Mouse (Mus musculus): ENCODE data around the gene Gzme.
"Not testable (repeated sequence)": the region's sequence is repeated elsewhere in the genome, so short reads cannot be mapped to it uniquely, and the experiment has no call there.

The Gzme gene

DNA sequence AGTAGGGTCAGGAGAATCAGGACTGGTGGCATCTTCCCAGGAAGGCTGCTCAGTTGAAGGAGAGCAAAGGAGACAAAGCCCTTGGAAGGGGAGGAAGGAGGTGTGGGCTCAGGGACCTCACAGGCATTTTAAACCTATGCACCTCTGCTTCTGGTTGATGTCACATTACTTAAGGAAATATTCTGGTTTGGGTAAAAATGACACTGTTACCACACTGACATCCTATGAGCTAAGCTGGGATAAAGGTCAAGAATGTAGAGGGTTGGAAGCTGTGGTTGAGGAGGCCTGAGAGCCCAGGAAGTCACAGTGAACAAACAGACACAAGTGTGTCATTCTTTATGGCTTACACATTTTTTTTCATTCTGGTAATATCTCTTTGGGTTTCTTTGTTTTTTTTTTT, at the start of gene Gzme:
Gene Gzme (minus strand): TSS at position 101 of the 400 bp plus-strand sequence.
- DNase-seq, result no peak

DNA sequence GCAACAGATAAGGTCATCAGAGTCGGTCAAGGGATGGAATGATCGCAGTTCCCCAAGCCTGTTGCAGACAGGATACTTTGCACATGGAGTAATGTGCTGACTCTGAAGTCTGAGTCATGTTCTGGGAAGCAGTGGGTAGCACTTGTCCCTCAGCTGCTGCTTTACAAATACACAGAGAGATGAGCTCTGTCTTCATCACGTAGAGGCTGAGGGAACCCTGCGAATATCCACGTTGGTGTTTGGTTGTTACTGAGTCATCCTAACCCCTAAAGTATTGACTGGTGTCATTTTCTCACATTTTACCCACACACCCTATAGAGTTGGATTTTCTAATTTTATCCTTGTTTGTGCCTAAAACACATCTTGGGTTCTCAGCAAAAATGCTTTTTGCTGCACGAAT, 47.6 kb upstream of the Gzme start:
- no peak for DNase-seq

DNA sequence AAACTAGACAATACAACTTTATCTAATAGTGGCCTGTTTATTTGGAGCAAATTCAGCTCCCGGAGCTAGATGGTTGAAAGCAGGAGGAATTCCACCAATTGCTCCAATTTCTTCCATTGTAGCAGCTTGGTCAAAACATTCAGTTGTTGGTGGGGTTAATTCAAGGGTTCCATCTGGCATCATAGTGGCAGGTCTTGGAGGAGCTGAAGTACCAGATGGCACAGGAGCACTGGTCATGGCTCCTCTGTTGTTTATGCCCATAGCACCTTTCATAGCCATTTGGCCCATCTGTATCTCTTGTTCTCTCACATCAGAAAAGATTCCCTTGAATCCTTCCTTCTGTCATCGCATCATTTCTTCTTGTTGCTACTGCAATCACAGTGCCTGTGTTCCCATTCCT, 41.7 kb upstream of the Gzme start:
- no peak for DNase-seq

DNA sequence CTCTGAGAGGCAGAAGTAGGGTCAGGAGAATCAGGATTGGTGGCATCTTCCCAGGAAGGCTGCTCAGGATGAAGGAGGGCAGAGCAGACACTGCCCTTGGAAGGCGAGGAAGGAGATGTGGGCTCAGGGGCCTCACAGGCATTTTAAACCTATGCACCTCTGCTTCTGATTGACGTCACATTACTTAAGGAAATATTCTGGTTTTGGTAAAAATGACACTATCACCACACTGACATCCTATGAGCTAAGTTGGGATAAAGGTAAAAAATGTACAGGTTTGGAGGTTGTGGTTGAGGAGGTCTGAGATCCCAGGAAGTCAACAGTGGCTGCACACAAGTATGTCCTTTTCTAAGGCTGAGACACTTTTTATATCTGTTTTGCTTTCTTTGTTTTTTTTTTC, 39.1 kb upstream of the Gzme start, which contains the start of gene Gzmg:
Gene Gzmg (minus strand): TSS at position 101 of the 400 bp plus-strand sequence.
- not testable (repeated sequence) for DNase-seq

DNA sequence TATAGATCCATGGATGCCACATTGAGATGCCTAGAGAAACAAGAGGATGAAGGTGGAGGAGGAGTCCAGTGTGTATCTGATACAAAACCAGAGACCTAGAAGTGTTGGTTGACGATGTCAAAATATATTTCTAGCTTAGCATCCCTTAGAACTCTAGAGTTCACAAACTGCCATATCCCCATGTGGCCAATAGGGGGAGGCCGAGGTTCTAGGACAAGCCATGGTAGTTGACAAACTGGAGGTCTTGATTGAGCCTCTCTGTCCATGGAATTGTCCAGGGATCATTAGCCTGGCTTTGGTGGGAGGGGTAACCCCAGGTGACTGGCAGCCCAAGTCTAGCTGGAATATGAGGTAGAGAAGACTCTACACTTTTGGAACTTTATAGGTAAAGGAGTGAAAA, 34.9 kb upstream of the Gzme start:
- peak; percentile 4 for DNase-seq

DNA sequence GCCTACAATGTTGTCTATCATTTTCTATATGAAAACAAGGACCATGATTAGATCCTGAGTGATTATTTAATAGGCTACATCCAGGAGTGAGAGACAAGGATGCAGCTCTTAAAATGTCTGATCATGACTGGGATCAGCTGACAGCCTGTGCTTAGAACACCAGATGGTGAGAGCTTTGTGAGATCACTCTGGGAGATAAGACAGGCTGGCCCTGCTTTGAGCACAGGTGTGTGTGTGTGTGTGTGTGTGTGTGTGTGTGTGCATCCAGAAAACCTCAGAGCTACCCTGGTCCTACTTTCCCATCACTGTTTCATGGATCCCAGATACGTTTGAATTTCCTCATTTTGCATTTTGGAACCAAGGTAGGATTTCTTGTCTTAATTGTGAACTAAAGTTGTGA, 13.2 kb upstream of the Gzme start:
- not testable (repeated sequence) for DNase-seq

DNA sequence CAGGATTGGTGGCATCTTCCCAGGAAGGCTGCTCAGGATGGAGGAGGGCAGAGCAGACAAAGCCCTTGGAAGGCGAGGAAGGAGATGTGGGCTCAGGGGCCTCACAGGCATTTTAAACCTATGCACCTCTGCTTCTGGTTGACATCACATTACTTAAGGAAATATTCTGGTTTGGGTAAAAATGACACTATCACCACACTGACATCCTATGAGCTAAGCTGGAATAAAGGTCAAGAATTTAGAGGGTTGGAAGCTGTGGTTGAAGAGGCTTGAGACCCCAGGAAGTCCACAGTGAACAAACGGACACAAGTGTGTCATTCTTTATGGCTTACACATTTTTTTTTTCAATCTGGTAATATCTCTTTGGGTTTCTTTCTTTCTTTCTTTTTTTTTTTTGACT, 12.1 kb upstream of the Gzme start, which contains the start of gene Gzmd:
Gene Gzmd (minus strand): TSS at position 101 of the 400 bp plus-strand sequence.
- DNase-seq, result not testable (repeated sequence)

- DNase-seq, result no peak
Measured at GRCm38 (mm10) chr14:56128341-56128740, 7.9 kb upstream of the Gzme start.

- DNase-seq, result no peak
Measured at GRCm38 (mm10) chr14:56123516-56123915, 3.1 kb upstream of the Gzme start.

GRCm38 (mm10) chr14:56115531-56116310, 4.7 kb downstream of the Gzme start:
- DNase-seq, result not testable (repeated sequence)

DNA sequence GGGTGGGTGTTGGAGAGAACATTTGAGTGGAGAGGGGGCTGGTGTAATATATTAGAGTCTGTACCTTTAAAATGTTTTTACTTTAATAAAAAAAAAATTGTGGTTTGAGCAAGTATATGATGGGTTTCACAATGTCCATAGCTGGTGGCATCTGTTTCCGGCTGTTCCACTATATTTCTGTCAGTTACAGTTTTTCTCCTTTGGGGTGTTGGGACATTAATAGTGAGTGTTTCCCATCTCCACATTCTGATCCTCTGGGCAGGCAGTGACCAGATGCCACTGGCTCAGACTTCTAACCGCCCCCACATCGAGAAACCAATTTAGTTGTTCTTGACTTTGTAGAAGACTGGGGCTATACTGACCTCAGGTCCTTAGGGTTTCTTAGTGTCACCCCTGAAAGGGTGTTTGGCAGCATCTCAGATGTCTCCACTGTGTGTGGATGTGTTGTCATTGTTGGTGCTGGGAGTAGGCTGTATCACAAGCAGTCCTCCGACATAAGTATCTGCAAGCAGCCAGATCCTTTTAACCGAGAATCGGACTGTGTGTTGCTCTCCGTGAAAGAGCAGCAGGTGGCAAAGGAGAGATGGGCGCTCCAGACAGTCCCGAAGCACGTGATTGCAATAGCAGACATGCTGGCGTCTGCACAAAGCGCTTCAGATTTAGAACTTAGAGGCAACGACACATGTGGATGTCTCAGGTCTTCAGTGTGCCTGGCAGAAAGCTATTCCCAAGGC, 14.8 kb downstream of the Gzme start:
- no peak for DNase-seq

DNA sequence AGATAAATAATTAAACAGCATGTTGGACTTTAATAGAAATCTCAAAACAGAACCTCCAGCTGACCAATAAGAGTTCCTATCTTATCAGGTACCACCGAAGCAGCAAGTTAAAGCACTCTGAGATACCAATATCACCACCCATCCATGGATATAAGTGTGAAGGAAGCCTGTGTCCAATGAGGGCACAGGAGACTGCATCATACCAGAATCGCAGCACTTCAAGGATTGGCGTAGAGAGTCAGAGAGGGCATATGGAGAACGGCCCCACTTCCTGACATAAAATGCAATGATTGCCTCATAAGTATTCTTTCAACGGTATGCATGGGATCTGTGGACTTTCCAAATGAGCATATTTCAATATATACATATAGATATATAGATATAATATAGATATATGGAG, 15.4 kb downstream of the Gzme start:
- DNase-seq, result no peak

DNA sequence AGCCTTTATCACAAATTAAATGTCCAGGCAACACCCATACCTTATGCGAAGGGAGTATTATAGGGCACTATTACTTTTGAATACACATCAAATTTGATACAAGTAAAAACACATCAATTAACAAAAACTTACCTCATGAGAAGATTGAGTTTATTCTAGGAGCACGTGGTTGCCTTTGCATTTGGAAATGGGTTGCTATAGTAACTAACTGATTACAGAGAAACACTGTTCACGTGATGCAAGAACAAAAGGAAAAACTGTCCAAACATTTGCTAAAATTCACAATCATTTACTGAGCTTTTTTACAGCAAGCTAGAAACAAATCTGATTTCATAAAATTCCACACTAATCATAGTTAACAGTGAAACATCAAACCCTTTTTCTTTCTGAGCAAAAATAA, 17.0 kb downstream of the Gzme start:
- DNase-seq, result no peak

- no peak for DNase-seq
Measured at GRCm38 (mm10) chr14:56102386-56102785, 18.0 kb downstream of the Gzme start, which contains the start of gene Ctsg. TSS of gene Ctsg (minus strand) at chr14:56102574.

DNA sequence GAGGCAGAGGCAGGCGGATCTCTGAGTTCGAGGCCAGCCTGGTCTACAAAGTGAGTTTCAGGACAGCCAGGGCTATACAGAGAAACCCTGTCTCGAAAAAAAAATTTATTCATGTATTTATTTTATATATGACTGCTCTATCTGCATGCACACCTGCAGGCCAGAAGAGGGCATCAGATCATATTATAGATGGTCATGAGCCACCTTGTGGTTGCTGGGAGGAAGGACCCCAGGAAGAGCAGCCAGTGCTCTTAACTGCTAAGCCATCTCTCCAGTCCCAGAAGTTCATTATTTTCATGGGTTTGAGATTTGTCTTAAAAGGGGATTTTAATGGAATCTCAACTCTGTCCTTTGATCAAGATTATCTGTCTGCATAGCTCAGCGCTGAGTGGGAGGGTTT, 21.5 kb downstream of the Gzme start:
- DNase-seq, result peak; percentile 24

DNA sequence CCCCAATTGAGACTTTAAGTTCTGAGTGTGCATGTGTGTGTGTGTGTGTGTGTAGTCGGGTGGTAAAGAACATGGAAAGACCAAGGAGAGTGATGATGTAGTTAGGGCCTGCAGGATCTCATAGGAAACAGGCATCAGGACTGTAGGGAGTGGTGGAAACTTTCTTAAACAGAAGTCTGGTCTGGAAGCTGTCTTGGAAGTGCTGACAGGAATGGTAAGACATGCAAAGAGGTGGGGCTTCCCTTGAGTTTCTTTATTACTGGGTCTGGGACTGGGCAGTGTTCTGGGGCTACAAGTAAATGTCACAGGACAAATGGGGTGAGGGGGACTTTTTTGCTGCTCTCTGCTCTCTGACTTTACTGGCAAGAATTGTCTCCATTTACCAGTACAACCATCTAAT, 22.8 kb downstream of the Gzme start:
- no peak for DNase-seq

DNA sequence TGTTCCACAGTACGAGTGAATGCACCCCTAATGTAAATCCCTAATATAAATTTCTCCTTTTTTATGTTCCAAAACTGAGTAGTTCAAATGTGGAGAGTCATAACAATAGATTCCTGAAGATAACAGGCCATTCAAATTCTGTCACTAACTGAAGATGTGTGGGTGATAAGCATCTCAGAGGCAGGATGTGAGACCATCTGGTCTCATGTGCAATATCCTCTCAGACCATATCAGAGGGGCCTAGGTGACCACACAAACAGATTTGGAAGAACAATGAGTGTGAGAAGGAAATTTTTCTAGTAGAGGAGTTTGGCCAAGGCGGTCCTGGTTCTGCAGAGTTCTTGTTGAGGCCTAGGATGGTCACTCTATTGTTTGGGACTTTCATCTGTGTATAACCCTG, 27.1 kb downstream of the Gzme start:
- DNase-seq, result no peak

- no peak for DNase-seq
Measured at GRCm38 (mm10) chr14:56086711-56087110, 33.7 kb downstream of the Gzme start.

GRCm38 (mm10) chr14:56085167-56085566, 35.3 kb downstream of the Gzme start, which contains the start of gene Mcpt8:
TSS of gene Mcpt8 (minus strand) at chr14:56085273.
- no peak for DNase-seq

DNA sequence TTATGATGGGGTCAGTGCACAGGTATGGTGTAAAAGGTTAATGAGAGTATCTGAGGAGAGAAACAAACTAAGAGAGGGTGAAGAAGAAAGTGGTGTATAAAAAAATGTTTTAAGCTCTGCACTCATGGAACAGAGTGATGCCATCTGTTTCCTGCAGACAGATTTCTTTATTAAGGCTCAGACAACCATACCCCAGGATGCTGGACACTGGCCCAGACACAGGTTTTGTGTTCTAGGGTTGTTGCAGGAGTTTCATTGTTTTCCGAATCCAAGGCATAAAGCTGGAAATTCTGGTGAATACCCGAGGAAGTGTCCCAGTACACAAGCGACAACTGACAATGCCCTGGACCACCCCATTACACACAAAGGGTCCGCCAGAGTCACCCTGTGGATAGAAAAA, 38.4 kb downstream of the Gzme start:
- no peak for DNase-seq

Measured in thymus, postnatal 25 days (tissue).